Mouse (Mus musculus): ENCODE data around the gene Slc16a7.

DNA sequence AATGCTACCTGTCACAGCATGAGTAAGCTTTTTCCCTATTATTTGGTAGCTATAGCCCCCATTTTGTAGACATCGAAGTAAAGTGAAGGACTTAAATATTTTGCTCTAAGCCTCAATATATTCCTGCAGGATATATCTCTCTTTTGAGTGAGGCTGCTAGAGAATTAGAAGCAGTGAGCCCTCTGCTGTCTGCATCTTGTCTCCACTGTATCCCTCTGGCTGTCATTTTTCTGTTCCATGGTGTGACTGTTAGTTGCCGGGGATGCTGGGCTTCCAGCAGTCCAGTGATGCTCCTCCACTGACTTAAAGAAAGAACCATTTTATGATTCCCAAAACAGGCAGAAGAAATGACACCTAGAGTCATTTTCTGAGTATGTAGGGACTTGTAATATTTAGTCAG is 78.4 kb downstream of the Slc16a7 start:
- no peak for TF ChIP-seq CTCF (IDR thresholded peaks at IDR 0.05; ENCODE audit: control insufficient read depth, insufficient read depth, low read length)
- TF ChIP-seq POLR2A (IDR thresholded peaks at IDR 0.05; ENCODE audit: borderline replicate concordance, control insufficient read depth, low read depth, low read length), result no peak
